Mouse (Mus musculus) limb, embryonic 11.5 days (tissue): Measurements from ENCODE around the gene Ank. TPM values are rescaled to one million over a fixed set of nuclear protein-coding genes. Genes with fewer than 3 reads are reported as not detected.

Experiments used
- ATAC-seq: fragments of 200-750 bp; cut with Nextera tagmentation; 2 replicates; pipeline ENCODE4 v1.8.0; 2017; ENCODE audit warnings: low read depth; ENCODE audit not compliant: insufficient number of reproducible peaks, low FRiP score, low TSS enrichment
- DNase-seq: peaks from one replicate; pipeline ENCODE4 v3.0.0-alpha.2; 2015; ENCODE audit warnings: low spot score
- H3K27ac ChIP-seq: fragments of 300-500 bp; sonication (generic); replicated peaks from 2 replicates; pipeline ENCODE4 v1.5.1; 2014; ENCODE audit warnings: low read depth, mild to moderate bottlenecking, low read length
- H3K27me3 ChIP-seq: fragments of 300-500 bp; sonication (generic); 2 replicates; pipeline ENCODE4 v1.6.1; 2014; ENCODE audit warnings: mild to moderate bottlenecking, low read length, mixed read lengths; ENCODE audit not compliant: control insufficient read depth, insufficient read depth
- H3K36me3 ChIP-seq: fragments of 300-500 bp; sonication (generic); 2 replicates; pipeline ENCODE4 v1.6.1; 2014; ENCODE audit warnings: mild to moderate bottlenecking, low read length, moderate library complexity, mixed read lengths; ENCODE audit not compliant: control insufficient read depth, insufficient read depth
- H3K4me1 ChIP-seq: fragments of 300-500 bp; sonication (generic); 2 replicates; pipeline ENCODE4 v1.6.1; 2014; ENCODE audit warnings: low read length, mixed read lengths; ENCODE audit not compliant: control insufficient read depth, insufficient read depth
- H3K4me2 ChIP-seq: fragments of 300-500 bp; sonication (generic); 2 replicates; pipeline ENCODE4 v1.6.1; 2014; ENCODE audit warnings: low read depth, mild to moderate bottlenecking, moderate library complexity; ENCODE audit not compliant: severe bottlenecking
- H3K4me3 ChIP-seq: fragments of 300-500 bp; sonication (generic); 2 replicates; pipeline ENCODE4 v1.5.1; 2014; ENCODE audit warnings: low read depth, low read length
- H3K9ac ChIP-seq: fragments of 300-500 bp; sonication (generic); 2 replicates; pipeline ENCODE4 v1.6.1; 2014; ENCODE audit warnings: mild to moderate bottlenecking, low read length
- H3K9me3 ChIP-seq: fragments of 300-500 bp; sonication (generic); 2 replicates; pipeline ENCODE4 v1.6.1; 2016; ENCODE audit warnings: low read length; ENCODE audit not compliant: control insufficient read depth
- WGBS: fragments of 180-500 bp; shearing (Covaris S2); extraction: QIAGEN DNeasy Blood & Tissue Kit; methylation state at CpG from one replicate; pipeline ENCODE4 v1.1.7; 2014; 5-methylcytosine and 5-hydroxymethylcytosine counted together
- polyA plus RNA-seq: library from polyadenylated mRNA; unstranded; fragments of >200 nt; fragmentation: Nextera tagmentation; extraction: Ambion mirVana; gene quantifications from 2 replicates; pipeline ENCODE4 v1.2.1, GENCODE M21; 2014

Gene Ank
- polyA plus RNA-seq, 1 experiment from 2014 or later = 2.9 TPM

DNA sequence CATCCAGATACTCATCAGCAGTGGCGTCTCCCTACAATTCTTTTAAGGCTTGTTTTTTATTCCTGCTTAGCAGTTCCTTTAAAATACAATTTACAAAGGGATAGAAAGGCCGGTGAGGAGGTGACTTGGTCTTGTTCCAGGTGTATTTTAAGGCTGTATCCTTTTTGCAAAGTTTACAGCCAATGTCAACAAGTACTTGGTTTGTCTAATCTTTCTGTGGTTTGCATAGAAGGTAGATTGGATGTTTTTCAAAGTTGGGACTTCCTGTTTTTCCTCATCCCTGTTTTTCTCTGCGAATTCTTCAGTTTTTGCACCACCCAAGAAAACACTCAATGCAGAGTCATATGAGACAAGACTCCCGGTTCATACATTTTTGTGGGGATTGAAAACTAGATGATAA is 62.4 kb downstream of the Ank start:
- H3K9me3 ChIP-seq = no peaks in the 10 kb centered on the region
- no peak overlapping the region for H3K4me2 ChIP-seq
- 86% methylated on average over 4 of the region's 4 CpGs for WGBS
- H3K27me3 ChIP-seq = no peaks in the 10 kb centered on the region
- no peak overlapping the region for H3K4me3 ChIP-seq
- H3K4me1 ChIP-seq = no peaks in the 10 kb centered on the region
- no peak for DNase-seq
- H3K36me3 ChIP-seq = no peaks in the 10 kb centered on the region
- no peak for ATAC-seq
- no peak overlapping the region for H3K9ac ChIP-seq
- no peak overlapping the region for H3K27ac ChIP-seq

DNA sequence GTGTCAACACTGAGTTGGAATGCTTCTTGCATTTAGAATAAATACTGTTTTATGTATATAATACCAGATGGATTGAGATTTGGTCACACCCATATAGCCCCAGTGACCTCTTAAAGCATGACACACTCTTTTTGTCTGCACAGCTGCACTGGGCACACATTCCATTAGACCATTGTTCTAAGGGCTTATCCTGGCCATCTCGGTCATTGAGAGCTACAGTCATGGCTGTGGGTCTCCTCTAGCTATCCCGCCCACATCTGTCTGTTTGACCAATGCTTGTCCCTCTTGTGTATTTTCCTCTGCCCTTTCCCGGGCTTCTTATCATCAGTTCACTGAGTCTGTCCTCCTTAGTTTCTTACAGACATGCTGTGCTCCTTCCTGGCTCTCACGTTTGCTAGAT is 63.5 kb downstream of the Ank start:
- Histone ChIP-seq H3K4me2 (no peak overlapping the region), H3K9ac (no peak overlapping the region), H3K27me3 (no peaks in the 10 kb centered on the region), H3K4me3 (no peak overlapping the region), H3K36me3 (no peaks in the 10 kb centered on the region), H3K9me3 (no peaks in the 10 kb centered on the region), H3K4me1 (no peaks in the 10 kb centered on the region), H3K27ac (no peak overlapping the region)
- ATAC-seq (no peak), DNase-seq (no peak)
- 72% methylated on average over 4 of the region's 4 CpGs for WGBS

DNA sequence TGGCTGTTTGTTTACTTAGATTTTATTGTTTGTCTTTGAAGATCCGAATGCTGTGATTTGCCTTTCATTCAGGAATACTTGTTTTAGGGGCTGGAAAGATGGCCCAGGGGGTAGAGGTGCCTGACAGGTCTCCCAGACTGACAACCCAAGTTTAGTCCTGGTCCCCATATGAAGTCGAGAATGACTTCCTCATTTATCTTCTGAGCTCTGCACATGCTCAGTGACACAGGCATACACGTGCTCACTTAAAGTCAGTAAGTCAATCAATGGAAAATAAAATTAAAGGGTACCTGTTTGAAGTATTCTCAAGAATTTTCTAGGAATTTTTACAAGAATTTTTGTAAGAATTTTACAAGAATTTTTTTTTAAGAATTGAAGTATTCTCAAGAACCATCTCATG is 66.6 kb downstream of the Ank start:
- Histone ChIP-seq H3K27ac (no peak overlapping the region), H3K9me3 (no peaks in the 10 kb centered on the region), H3K9ac (no peak overlapping the region), H3K4me3 (no peak overlapping the region), H3K27me3 (no peaks in the 10 kb centered on the region), H3K4me2 (no peak overlapping the region), H3K36me3 (no peaks in the 10 kb centered on the region), H3K4me1 (no peaks in the 10 kb centered on the region)
- 45% methylated on average over 3 of the region's 3 CpGs for WGBS
- no peak for ATAC-seq
- DNase-seq = no peak

DNA sequence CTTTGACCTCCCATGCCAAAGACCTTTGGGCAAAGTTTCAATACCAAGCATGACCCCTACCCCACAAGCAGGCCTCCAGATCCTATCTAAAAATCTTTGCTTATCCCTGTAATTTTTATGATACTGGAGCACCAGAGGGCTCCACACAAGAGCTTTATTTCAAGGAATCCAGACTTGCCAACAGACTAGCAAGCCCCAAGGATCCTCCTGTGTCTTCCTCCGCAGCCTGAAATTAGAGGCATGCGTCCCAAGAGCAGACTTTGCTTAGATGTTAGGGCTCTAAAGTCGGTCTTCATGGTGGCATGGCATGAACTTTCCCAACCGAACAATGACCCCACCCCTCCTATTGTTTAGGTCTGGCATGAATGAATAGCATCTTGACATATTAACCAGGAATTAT is 69.2 kb downstream of the Ank start:
- Histone ChIP-seq H3K27me3 (no peaks in the 10 kb centered on the region), H3K9me3 (no peaks in the 10 kb centered on the region), H3K9ac (no peak overlapping the region), H3K36me3 (no peaks in the 10 kb centered on the region), H3K4me3 (no peak overlapping the region), H3K4me2 (no peak overlapping the region), H3K27ac (no peak overlapping the region), H3K4me1 (no peaks in the 10 kb centered on the region)
- no peak for ATAC-seq
- no peak for DNase-seq
- 92% methylated on average over 4 of the region's 4 CpGs for WGBS

DNA sequence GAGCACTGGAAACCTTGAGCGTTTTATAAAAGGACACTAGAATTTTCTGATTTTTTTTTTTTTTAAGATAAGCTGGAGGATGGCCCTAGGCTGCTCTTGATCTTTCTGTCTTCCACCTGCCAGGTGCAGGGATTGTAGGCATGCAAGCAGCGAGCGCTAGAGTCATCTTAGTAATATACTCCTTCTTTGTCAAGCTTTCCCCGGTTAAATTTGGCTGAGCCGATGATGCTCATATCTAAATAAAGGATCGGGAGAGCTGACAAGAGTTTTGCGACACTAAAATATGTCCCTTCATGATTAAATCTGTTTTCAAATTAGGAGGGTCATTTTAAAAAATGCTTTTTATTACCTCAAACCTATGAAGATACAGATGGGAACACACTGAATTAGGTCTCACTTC is 69.7 kb downstream of the Ank start:
- Histone ChIP-seq H3K4me2 (no peak overlapping the region), H3K4me1 (no peaks in the 10 kb centered on the region), H3K4me3 (no peak overlapping the region), H3K9ac (no peak overlapping the region), H3K9me3 (no peaks in the 10 kb centered on the region), H3K27me3 (no peaks in the 10 kb centered on the region), H3K36me3 (no peaks in the 10 kb centered on the region), H3K27ac (no peak overlapping the region)
- 92% methylated on average over 7 of the region's 7 CpGs for WGBS
- DNase-seq (no peak), ATAC-seq (no peak)

DNA sequence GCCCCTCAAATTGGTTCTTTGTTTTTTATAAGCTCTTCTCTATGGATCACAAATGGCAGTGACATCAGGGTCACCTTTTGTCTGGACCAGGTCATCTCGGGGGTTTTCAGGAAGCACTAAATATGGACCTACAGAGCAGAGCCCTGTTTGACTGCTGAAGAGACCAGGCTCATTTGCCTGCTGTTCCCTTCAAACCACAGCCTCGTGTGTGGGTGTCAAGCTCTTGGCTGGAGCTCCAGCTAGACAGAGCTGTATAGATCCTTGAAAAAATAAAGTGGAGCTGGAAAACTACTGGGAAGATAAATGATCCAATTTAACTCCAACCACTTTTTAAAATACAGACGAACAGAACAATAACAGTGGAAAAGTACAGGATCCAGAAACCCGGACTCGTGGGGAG is 70.3 kb downstream of the Ank start:
- ATAC-seq (no peak), DNase-seq (no peak)
- H3K9me3 ChIP-seq = no peaks in the 10 kb centered on the region
- 69% methylated on average over 5 of the region's 5 CpGs for WGBS
- no peaks in the 10 kb centered on the region for H3K4me1 ChIP-seq
- no peaks in the 10 kb centered on the region for H3K36me3 ChIP-seq
- H3K4me3 ChIP-seq = no peak overlapping the region
- H3K27ac ChIP-seq = no peak overlapping the region
- no peak overlapping the region for H3K9ac ChIP-seq
- no peak overlapping the region for H3K4me2 ChIP-seq
- no peaks in the 10 kb centered on the region for H3K27me3 ChIP-seq

DNA sequence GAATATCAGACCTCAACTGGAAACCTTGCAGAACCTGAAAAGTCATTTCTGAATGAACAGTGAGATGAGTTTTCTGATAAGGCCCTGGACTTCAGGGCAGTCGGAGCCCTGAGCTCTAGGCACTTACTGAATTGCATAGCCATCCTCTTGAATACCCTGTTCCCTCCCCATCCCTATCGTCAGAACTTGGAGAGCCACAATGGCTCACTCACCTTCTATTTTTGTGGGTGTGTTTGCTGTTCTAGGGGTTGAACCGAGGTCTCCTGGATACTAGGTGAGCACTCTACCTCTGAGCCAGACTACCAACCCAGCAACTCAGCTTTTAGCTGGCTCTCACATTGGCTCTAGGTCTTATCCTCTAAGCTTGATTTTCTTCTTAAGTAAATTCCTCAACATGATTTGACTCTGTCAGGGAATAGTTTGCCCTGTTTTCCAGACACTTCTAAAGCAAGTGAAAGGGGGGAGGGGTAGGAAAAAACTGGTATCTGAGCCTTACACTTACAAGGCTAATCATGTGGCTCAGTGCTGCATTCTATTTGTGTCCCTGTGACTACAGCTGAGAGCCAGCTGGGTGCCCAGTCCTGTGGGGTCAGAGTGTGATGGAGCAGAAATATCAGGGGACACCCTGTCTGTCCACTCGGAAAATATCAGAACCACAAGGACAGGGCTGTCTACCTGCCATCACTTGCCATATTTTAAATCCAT is 71.2 kb downstream of the Ank start:
- H3K9ac ChIP-seq = no peak overlapping the region
- no peak overlapping the region for H3K27ac ChIP-seq
- H3K4me2 ChIP-seq = no peak overlapping the region
- H3K4me3 ChIP-seq = no peak overlapping the region
- 70% methylated on average over 4 of the region's 4 CpGs for WGBS
- DNase-seq (no peak), ATAC-seq (no peak)
- H3K27me3 ChIP-seq = no peaks in the 10 kb centered on the region
- no peaks in the 10 kb centered on the region for H3K4me1 ChIP-seq
- H3K9me3 ChIP-seq = no peaks in the 10 kb centered on the region
- no peaks in the 10 kb centered on the region for H3K36me3 ChIP-seq

DNA sequence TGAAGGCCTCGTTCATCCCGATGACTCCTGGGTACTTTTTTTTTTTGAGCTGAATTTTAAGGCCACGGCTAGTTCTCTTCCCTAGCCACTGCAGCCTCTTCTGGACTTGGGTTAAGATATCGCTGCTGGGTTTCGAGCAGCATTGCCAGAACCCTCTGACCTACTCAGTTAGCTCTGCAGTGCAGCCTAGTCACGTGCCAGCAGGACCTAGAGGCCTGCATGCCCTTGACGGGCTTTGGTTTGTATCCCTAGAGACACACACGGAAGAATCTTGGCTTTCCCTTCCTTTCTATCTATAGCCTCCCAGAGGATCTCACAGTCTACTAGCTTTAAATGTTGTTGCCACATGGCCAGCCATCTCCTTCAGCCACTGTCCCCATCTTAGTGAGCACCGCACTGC is 73.3 kb downstream of the Ank start:
- no peak for ATAC-seq
- Histone ChIP-seq H3K4me3 (no peak overlapping the region), H3K9ac (no peak overlapping the region), H3K27me3 (no peaks in the 10 kb centered on the region), H3K27ac (no peak overlapping the region), H3K36me3 (no peaks in the 10 kb centered on the region), H3K4me2 (no peak overlapping the region), H3K9me3 (no peaks in the 10 kb centered on the region), H3K4me1 (no peaks in the 10 kb centered on the region)
- no peak for DNase-seq
- 91% methylated on average over 9 of the region's 9 CpGs for WGBS

DNA sequence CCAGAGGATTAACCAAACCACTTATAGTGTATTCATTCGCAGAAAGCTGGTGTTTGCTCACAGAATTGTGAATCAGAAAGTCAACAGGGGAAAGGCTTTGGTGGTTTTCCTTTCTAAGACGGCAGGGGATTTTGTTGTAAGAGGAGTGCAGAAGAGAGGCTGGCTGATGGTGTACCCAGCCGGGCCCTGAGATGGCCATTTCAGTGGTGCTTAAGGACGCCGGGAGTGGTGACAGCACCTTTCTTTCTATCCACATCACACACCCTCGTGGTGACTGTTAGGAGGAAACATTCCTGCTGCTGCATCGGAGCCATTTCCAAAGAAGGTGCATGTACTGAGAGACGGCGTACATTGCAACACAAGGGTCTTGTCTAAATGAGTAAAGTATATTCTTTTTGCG is 78.7 kb downstream of the Ank start:
- no peak overlapping the region for H3K27ac ChIP-seq
- H3K9ac ChIP-seq = no peak overlapping the region
- no peak overlapping the region for H3K4me3 ChIP-seq
- no peaks in the 10 kb centered on the region for H3K36me3 ChIP-seq
- 91% methylated on average over 10 of the region's 10 CpGs for WGBS
- H3K9me3 ChIP-seq = no peaks in the 10 kb centered on the region
- H3K27me3 ChIP-seq = no peaks in the 10 kb centered on the region
- peaks cover under 1% of the 10 kb centered on the region; the same call in 1 of the 2 replicates for H3K4me1 ChIP-seq
- no peak for ATAC-seq
- DNase-seq = no peak
- H3K4me2 ChIP-seq = no peak overlapping the region
